Mouse (Mus musculus): ENCODE data around the gene Ccdc102a.

The Ccdc102a gene

GRCm38 (mm10) chr8:94917851-94918495, at the start of gene Ccdc102a:
Gene Ccdc102a, minus strand, starts transcription at chr8:94918098.
- DNase-seq (ENCODE audit: low spot score) = no peak

GRCm38 (mm10) chr8:94967554-94967953, 49.7 kb upstream of the Ccdc102a start:
- no peak for DNase-seq (ENCODE audit: low spot score)

GRCm38 (mm10) chr8:94967071-94967470, 49.2 kb upstream of the Ccdc102a start:
- no peak for DNase-seq (ENCODE audit: low spot score)

GRCm38 (mm10) chr8:94966578-94966977, 48.7 kb upstream of the Ccdc102a start:
- peak; percentile 76 for DNase-seq (ENCODE audit: low spot score)

- DNase-seq (ENCODE audit: low spot score) = peak; percentile 88
Observed at GRCm38 (mm10) chr8:94964828-94965227, 46.9 kb upstream of the Ccdc102a start.

- no peak for DNase-seq (ENCODE audit: low spot score)
Observed at GRCm38 (mm10) chr8:94962201-94962600, 44.3 kb upstream of the Ccdc102a start.

- DNase-seq (ENCODE audit: low spot score) = no peak
Observed at GRCm38 (mm10) chr8:94956078-94956574, 38.2 kb upstream of the Ccdc102a start.

GRCm38 (mm10) chr8:94954921-94955758, 37.2 kb upstream of the Ccdc102a start:
- peak; percentile 66 for DNase-seq (ENCODE audit: low spot score)

- no peak for DNase-seq (ENCODE audit: low spot score)
Observed at GRCm38 (mm10) chr8:94954368-94954737, 36.5 kb upstream of the Ccdc102a start.

- no peak for DNase-seq (ENCODE audit: low spot score)
Observed at GRCm38 (mm10) chr8:94953624-94954367, 35.9 kb upstream of the Ccdc102a start.

- DNase-seq (ENCODE audit: low spot score) = no peak
Observed at GRCm38 (mm10) chr8:94952086-94952485, 34.2 kb upstream of the Ccdc102a start.

- no peak for DNase-seq (ENCODE audit: low spot score)
Observed at GRCm38 (mm10) chr8:94950458-94950857, 32.6 kb upstream of the Ccdc102a start.

GRCm38 (mm10) chr8:94950046-94950445, 32.1 kb upstream of the Ccdc102a start:
- peak; percentile 78 for DNase-seq (ENCODE audit: low spot score)

- no peak for DNase-seq (ENCODE audit: low spot score)
Observed at GRCm38 (mm10) chr8:94949010-94949409, 31.1 kb upstream of the Ccdc102a start.

GRCm38 (mm10) chr8:94948421-94948820, 30.5 kb upstream of the Ccdc102a start:
- no peak for DNase-seq (ENCODE audit: low spot score)

- no peak for DNase-seq (ENCODE audit: low spot score)
Observed at GRCm38 (mm10) chr8:94945185-94945584, 27.3 kb upstream of the Ccdc102a start.

- DNase-seq (ENCODE audit: low spot score) = peak; percentile 62
Observed at GRCm38 (mm10) chr8:94942566-94942965, 24.7 kb upstream of the Ccdc102a start.

- no peak for DNase-seq (ENCODE audit: low spot score)
Observed at GRCm38 (mm10) chr8:94935172-94935571, 17.3 kb upstream of the Ccdc102a start.

GRCm38 (mm10) chr8:94933918-94934317, 16.0 kb upstream of the Ccdc102a start:
- no peak for DNase-seq (ENCODE audit: low spot score)

- DNase-seq (ENCODE audit: low spot score) = no peak
Observed at GRCm38 (mm10) chr8:94928227-94928626, 10.3 kb upstream of the Ccdc102a start.

- no peak for DNase-seq (ENCODE audit: low spot score)
Observed at GRCm38 (mm10) chr8:94923405-94923804, 5.5 kb upstream of the Ccdc102a start, which contains the start of gene Adgrg5. Gene Adgrg5, plus strand, starts transcription at chr8:94923694.

GRCm38 (mm10) chr8:94922602-94923001, 4.7 kb upstream of the Ccdc102a start:
- no peak for DNase-seq (ENCODE audit: low spot score)

Measured in c-Kit-positive CD71-positive TER-119-positive erythroid progenitor cells, embryonic 14.5 days (primary cell).